8 mouse cellular contexts compared by ENCODE assay signal in the genomic region with DNA sequence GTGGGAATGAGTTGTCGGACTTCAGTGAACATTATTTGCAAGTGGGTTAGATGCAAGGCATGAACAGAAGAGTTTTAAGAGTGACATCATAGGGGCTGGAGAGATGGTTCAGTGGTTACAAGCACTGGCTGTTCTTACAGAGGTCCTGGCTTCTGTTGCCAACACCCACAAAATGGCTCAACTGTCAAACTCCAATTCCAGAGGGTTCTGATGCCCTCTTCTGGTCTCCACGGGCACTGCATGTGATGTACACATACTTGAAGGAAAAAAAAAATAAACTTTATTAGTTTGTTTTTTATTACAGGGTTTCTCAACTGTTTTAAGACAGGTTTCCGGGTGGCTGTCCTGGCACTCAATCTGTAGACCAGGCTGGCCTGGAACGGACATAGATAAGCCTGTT. TPM values are rescaled to one million over a fixed set of nuclear protein-coding genes. Genes with fewer than 3 reads are reported as not detected.
A peak's percentile ranks its signal among the peaks of the same experiment; 100 is the strongest.
DNase-seq lines count a peak whose midpoint lies in the region; ATAC-seq and TF ChIP-seq lines count a peak whose summit lies in the region.

No protein-coding gene starts in this region.

- H3K36me3 ChIP-seq in heart, embryonic 10.5 days: peaks cover 11% of the 10 kb centered on the region; the same call in 1 of the 2 replicates
- H3K36me3 ChIP-seq in heart, embryonic 12.5 days: peaks cover 11% of the 10 kb centered on the region
- no peaks in the 10 kb centered on the region for H3K36me3 ChIP-seq in kidney, postnatal 0 days (ENCODE audit: insufficient read depth, low read length)
- no peaks in the 10 kb centered on the region for H3K36me3 ChIP-seq in neural tube, embryonic 11.5 days (ENCODE audit: control insufficient read depth, insufficient read depth, low read length)

- no peak for ATAC-seq in heart, embryonic 12.5 days (ENCODE audit: insufficient number of reproducible peaks, low FRiP score)
- no peak for ATAC-seq in kidney, postnatal 0 days (replicated peaks; ENCODE audit: low FRiP score, low read depth)
- ATAC-seq in neural tube, embryonic 11.5 days (ENCODE audit: insufficient read depth, low FRiP score, low TSS enrichment): no peak
- no peak for ATAC-seq in erythroid progenitor cell, adult 5-6 weeks (replicated peaks; ENCODE audit: low FRiP score, poor library complexity, severe bottlenecking)

- DNase-seq in heart, embryonic 10.5 days (ENCODE audit: low spot score): peak; percentile 63
- peak; percentile 74 for DNase-seq in testis, postnatal 10 days (ENCODE audit: low spot score)
- DNase-seq in testis, postnatal 14 days (ENCODE audit: low spot score): no peak
- peak; percentile 47 for DNase-seq in cerebellum, adult 9-11 months
- DNase-seq in kidney, postnatal 0 days (ENCODE audit: low spot score): peak; percentile 41
- DNase-seq in neural tube, embryonic 11.5 days (ENCODE audit: low spot score): peak; percentile 45

- no peaks in the 10 kb centered on the region for H3K9me3 ChIP-seq in heart, embryonic 10.5 days
- H3K9me3 ChIP-seq in heart, embryonic 12.5 days (replicated peaks): no peaks in the 10 kb centered on the region; the same call in 1 of the 2 replicates
- no peaks in the 10 kb centered on the region for H3K9me3 ChIP-seq in kidney, postnatal 0 days (replicated peaks; ENCODE audit: low read length)
- no peaks in the 10 kb centered on the region for H3K9me3 ChIP-seq in neural tube, embryonic 11.5 days (ENCODE audit: control insufficient read depth, low read length)

- H3K27me3 ChIP-seq in heart, embryonic 10.5 days (ENCODE audit: insufficient read depth, poor library complexity, severe bottlenecking): no peaks in the 10 kb centered on the region
- H3K27me3 ChIP-seq in heart, embryonic 12.5 days (replicated peaks): no peaks in the 10 kb centered on the region
- H3K27me3 ChIP-seq in kidney, postnatal 0 days (ENCODE audit: insufficient read depth, low read length): no peaks in the 10 kb centered on the region
- no peaks in the 10 kb centered on the region for H3K27me3 ChIP-seq in neural tube, embryonic 11.5 days (ENCODE audit: control insufficient read depth, insufficient read depth, low read length)

- no peak overlapping the region for H3K4me3 ChIP-seq in heart, embryonic 10.5 days
- no peak overlapping the region for H3K4me3 ChIP-seq in heart, embryonic 12.5 days
- H3K4me3 ChIP-seq in kidney, postnatal 0 days (replicated peaks; ENCODE audit: low read depth, low read length): no peak overlapping the region
- no peak overlapping the region for H3K4me3 ChIP-seq in neural tube, embryonic 11.5 days (ENCODE audit: low read depth, low read length)

- H3K4me1 ChIP-seq in heart, embryonic 10.5 days: peaks cover 18% of the 10 kb centered on the region
- peaks cover 15% of the 10 kb centered on the region for H3K4me1 ChIP-seq in heart, embryonic 12.5 days (replicated peaks)
- peaks cover 7% of the 10 kb centered on the region; the same call in 1 of the 2 replicates for H3K4me1 ChIP-seq in kidney, postnatal 0 days (replicated peaks; ENCODE audit: insufficient read depth, low read length)
- peaks cover 6% of the 10 kb centered on the region; the same call in 1 of the 2 replicates for H3K4me1 ChIP-seq in neural tube, embryonic 11.5 days (ENCODE audit: control insufficient read depth, insufficient read depth, low read length)

- no peak overlapping the region for H3K4me2 ChIP-seq in heart, embryonic 12.5 days
- H3K4me2 ChIP-seq in kidney, postnatal 0 days (ENCODE audit: low read length): no peak overlapping the region
- H3K4me2 ChIP-seq in neural tube, embryonic 11.5 days (ENCODE audit: low read depth): no peak overlapping the region

- no peak overlapping the region for H3K27ac ChIP-seq in heart, embryonic 10.5 days
- H3K27ac ChIP-seq in heart, embryonic 12.5 days (ENCODE audit: poor library complexity, severe bottlenecking): no peak overlapping the region
- no peak overlapping the region for H3K27ac ChIP-seq in kidney, postnatal 0 days
- H3K27ac ChIP-seq in neural tube, embryonic 11.5 days (ENCODE audit: low read depth, low read length): no peak overlapping the region

- TF ChIP-seq CTCF in kidney, postnatal 0 days (IDR thresholded peaks at IDR 0.05; ENCODE audit: low read depth): peak; percentile 66

- no peak overlapping the region for H3K9ac ChIP-seq in heart, embryonic 12.5 days
- H3K9ac ChIP-seq in kidney, postnatal 0 days (ENCODE audit: low read depth, low read length): no peak overlapping the region
- no peak overlapping the region for H3K9ac ChIP-seq in neural tube, embryonic 11.5 days (ENCODE audit: low read length)

- 67% methylated on average over 4 of the region's 4 CpGs for WGBS in heart, embryonic 10.5 days
- 63% methylated on average over 4 of the region's 4 CpGs for WGBS in heart, embryonic 12.5 days
- WGBS in kidney, postnatal 0 days: 72% methylated on average over 4 of the region's 4 CpGs
- WGBS in neural tube, embryonic 11.5 days: 69% methylated on average over 4 of the region's 4 CpGs

RNA-seq across cellular contexts. Expression of a gene that starts 2.4 kb away (rescaled TPM):
- 173 and 178 TPM in 2 replicates for polyA plus RNA-seq in heart, embryonic 10.5 days (2016; fragmentation: Nextera tagmentation; extraction: Ambion mirVana)
- 148 and 149 TPM in 2 replicates for polyA plus RNA-seq in heart, embryonic 12.5 days (2016; fragmentation: Nextera tagmentation; extraction: Ambion mirVana)
- polyA plus RNA-seq in kidney, postnatal 0 days (2015; fragmentation: Nextera tagmentation; extraction: Ambion mirVana): 153 and 157 TPM in 2 replicates
- 110 and 118 TPM in 2 replicates for polyA plus RNA-seq in neural tube, embryonic 11.5 days (2014; fragmentation: Nextera tagmentation; extraction: Ambion mirVana)
- 14.3 and 17.3 TPM in 2 replicates for total RNA-seq in erythroid progenitor cell, adult 5-6 weeks (2015; ENCODE audit: low replicate concordance)
- total RNA-seq in erythroid progenitor cell, adult 5-6 weeks (2017; ENCODE audit: low replicate concordance): 4.1 and 4.9 TPM in 2 replicates

RNA-seq across cellular contexts. Expression of a gene that starts 28.7 kb away (rescaled TPM):
- 0.14 TPM in 1 of 2 replicates, not detected in the other for polyA plus RNA-seq in heart, embryonic 10.5 days (2016; fragmentation: Nextera tagmentation; extraction: Ambion mirVana)
- polyA plus RNA-seq in heart, embryonic 12.5 days (2016; fragmentation: Nextera tagmentation; extraction: Ambion mirVana): 0.39 and 0.45 TPM in 2 replicates
- 2.0 and 2.1 TPM in 2 replicates for polyA plus RNA-seq in kidney, postnatal 0 days (2015; fragmentation: Nextera tagmentation; extraction: Ambion mirVana)
- polyA plus RNA-seq in neural tube, embryonic 11.5 days (2014; fragmentation: Nextera tagmentation; extraction: Ambion mirVana): 1.7 and 2.6 TPM in 2 replicates
- total RNA-seq in erythroid progenitor cell, adult 5-6 weeks (2015; ENCODE audit: low replicate concordance): not detected in 2 replicates
- not detected in 2 replicates for total RNA-seq in erythroid progenitor cell, adult 5-6 weeks (2017; ENCODE audit: low replicate concordance)

RNA-seq across cellular contexts. Expression of a gene that starts 36.6 kb away (rescaled TPM):
- polyA plus RNA-seq in heart, embryonic 10.5 days (2016; fragmentation: Nextera tagmentation; extraction: Ambion mirVana): 363 and 402 TPM in 2 replicates
- 357 and 358 TPM in 2 replicates for polyA plus RNA-seq in heart, embryonic 12.5 days (2016; fragmentation: Nextera tagmentation; extraction: Ambion mirVana)
- 348 and 352 TPM in 2 replicates for polyA plus RNA-seq in kidney, postnatal 0 days (2015; fragmentation: Nextera tagmentation; extraction: Ambion mirVana)
- polyA plus RNA-seq in neural tube, embryonic 11.5 days (2014; fragmentation: Nextera tagmentation; extraction: Ambion mirVana): 468 and 513 TPM in 2 replicates
- 44.0 and 45.3 TPM in 2 replicates for total RNA-seq in erythroid progenitor cell, adult 5-6 weeks (2015; ENCODE audit: low replicate concordance)
- total RNA-seq in erythroid progenitor cell, adult 5-6 weeks (2017; ENCODE audit: low replicate concordance): 18.5 and 42.2 TPM in 2 replicates

RNA-seq across cellular contexts. Expression of a gene that starts 41.2 kb away (rescaled TPM):
- 7.9 and 14.2 TPM in 2 replicates for polyA plus RNA-seq in heart, embryonic 10.5 days (2016; fragmentation: Nextera tagmentation; extraction: Ambion mirVana)
- polyA plus RNA-seq in heart, embryonic 12.5 days (2016; fragmentation: Nextera tagmentation; extraction: Ambion mirVana): 12.2 and 13.6 TPM in 2 replicates
- polyA plus RNA-seq in kidney, postnatal 0 days (2015; fragmentation: Nextera tagmentation; extraction: Ambion mirVana): 11.3 and 11.4 TPM in 2 replicates
- 9.7 and 10.2 TPM in 2 replicates for polyA plus RNA-seq in neural tube, embryonic 11.5 days (2014; fragmentation: Nextera tagmentation; extraction: Ambion mirVana)
- total RNA-seq in erythroid progenitor cell, adult 5-6 weeks (2015; ENCODE audit: low replicate concordance): 49.4 and 54.1 TPM in 2 replicates
- total RNA-seq in erythroid progenitor cell, adult 5-6 weeks (2017; ENCODE audit: low replicate concordance): 25.8 and 41.2 TPM in 2 replicates

RNA-seq across cellular contexts. Expression of a gene that starts 47.9 kb away (rescaled TPM):
- polyA plus RNA-seq in heart, embryonic 10.5 days (2016; fragmentation: Nextera tagmentation; extraction: Ambion mirVana): 123 and 174 TPM in 2 replicates
- 233 and 243 TPM in 2 replicates for polyA plus RNA-seq in heart, embryonic 12.5 days (2016; fragmentation: Nextera tagmentation; extraction: Ambion mirVana)
- polyA plus RNA-seq in kidney, postnatal 0 days (2015; fragmentation: Nextera tagmentation; extraction: Ambion mirVana): 359 and 399 TPM in 2 replicates
- 345 and 381 TPM in 2 replicates for polyA plus RNA-seq in neural tube, embryonic 11.5 days (2014; fragmentation: Nextera tagmentation; extraction: Ambion mirVana)
- total RNA-seq in erythroid progenitor cell, adult 5-6 weeks (2015; ENCODE audit: low replicate concordance): 15.5 and 20.5 TPM in 2 replicates
- 7.9 and 18.6 TPM in 2 replicates for total RNA-seq in erythroid progenitor cell, adult 5-6 weeks (2017; ENCODE audit: low replicate concordance)
